Mouse (Mus musculus): ENCODE results near the gene Slc16a1. TPM values are rescaled to one million over a fixed set of nuclear protein-coding genes. Genes with fewer than 3 reads are reported as not detected.

Slc16a1 gene
- total and polyA plus RNA-seq, 3 experiments = 60.3 to 192 (median 97.5) TPM

- Histone ChIP-seq H3K4me1 (ENCODE audit: control insufficient read depth in 1 of 2, insufficient read depth in 2 of 2) (no peaks in the 10 kb centered on the region), H3K9me3 (replicated peaks; ENCODE audit: low read length) (no peaks in the 10 kb centered on the region), H3K27ac (ENCODE audit: insufficient read depth, low read depth) (no peak overlapping the region), H3K4me3 (replicated peaks in 1 of 3; ENCODE audit: low read depth in 2 of 3, low read length in 2 of 3, poor library complexity in 1 of 3) (no peak overlapping the region), H3K27me3 (replicated peaks) (no peaks in the 10 kb centered on the region), H3K79me2 (replicated peaks; ENCODE audit: control insufficient read depth, extremely low read depth, insufficient read depth, poor library complexity, severe bottlenecking) (no peaks in the 10 kb centered on the region), H3K9ac (ENCODE audit: insufficient read depth, low read depth) (no peak overlapping the region), H3K4me2 (ENCODE audit: insufficient read depth, low read depth, poor library complexity, severe bottlenecking) (no peak overlapping the region), H3K36me3 (replicated peaks in 1 of 2; ENCODE audit: control insufficient read depth in 1 of 2, insufficient read depth in 1 of 2, low read length in 1 of 2) (no peaks in the 10 kb centered on the region)
- no peak for DNase-seq (ENCODE audit: extremely low read depth)
- in situ Hi-C loops (cut with MboI; ENCODE audit: low pct_ligation_motif_present, low pct_unique_long_range_greater_than_20kb, low sequenced_read_pairs) (no loop called here), dilution Hi-C loops (cut with MboI; ENCODE audit: extremely low pct_ligation_motif_present, extremely low pct_unique_long_range_greater_than_20kb, low sequenced_read_pairs) (no loop called here)
- TF ChIP-seq TBP (conservative IDR thresholded peaks at IDR 0.05; ENCODE audit: low read depth, low read length) (no peak), SMC3 (IDR thresholded peaks at IDR 0.05; ENCODE audit: low read depth, low read length) (no peak), USF2 (conservative IDR thresholded peaks at IDR 0.05; ENCODE audit: low read depth, low read length) (no peak), NELFE (IDR thresholded peaks at IDR 0.05; ENCODE audit: low read depth, low read length) (no peak), CHD1 (IDR thresholded peaks at IDR 0.05; ENCODE audit: low read depth, low read length) (no peak)
Observed at GRCm38 (mm10) chr3:104610453-104611230, 27.8 kb upstream of the Slc16a1 start.

GRCm38 (mm10) chr3:104611951-104612350, 26.5 kb upstream of the Slc16a1 start:
- H3K9ac ChIP-seq (ENCODE audit: insufficient read depth, low read depth) = no peak overlapping the region
- in situ Hi-C loops (cut with MboI; ENCODE audit: low pct_ligation_motif_present, low pct_unique_long_range_greater_than_20kb, low sequenced_read_pairs) (no loop called here), dilution Hi-C loops (cut with MboI; ENCODE audit: extremely low pct_ligation_motif_present, extremely low pct_unique_long_range_greater_than_20kb, low sequenced_read_pairs) (no loop called here)
- H3K4me2 ChIP-seq (ENCODE audit: insufficient read depth, low read depth, poor library complexity, severe bottlenecking) = no peak overlapping the region
- TF ChIP-seq E2F4 (IDR thresholded peaks at IDR 0.05; ENCODE audit: insufficient replicate concordance, low read depth, low read length) = no peak
- TF ChIP-seq CHD2 (IDR thresholded peaks at IDR 0.05; ENCODE audit: low read length) = no peak
- TF ChIP-seq MAFK (IDR thresholded peaks at IDR 0.05; ENCODE audit: insufficient replicate concordance, low read length) = no peak
- TF ChIP-seq TBP (conservative IDR thresholded peaks at IDR 0.05; ENCODE audit: low read depth, low read length) = no peak
- TF ChIP-seq NELFE (IDR thresholded peaks at IDR 0.05; ENCODE audit: low read depth, low read length) = no peak
- TF ChIP-seq KAT2A (IDR thresholded peaks at IDR 0.05; ENCODE audit: insufficient replicate concordance, low read length) = no peak
- no peak for TF ChIP-seq EP300 (IDR thresholded peaks at IDR 0.05; ENCODE audit: low read length)
- no peaks in the 10 kb centered on the region for H3K4me1 ChIP-seq (ENCODE audit: control insufficient read depth in 1 of 2, insufficient read depth in 2 of 2)
- no peak for DNase-seq (ENCODE audit: extremely low read depth)
- no peaks in the 10 kb centered on the region for H3K79me2 ChIP-seq (replicated peaks; ENCODE audit: control insufficient read depth, extremely low read depth, insufficient read depth, poor library complexity, severe bottlenecking)
- H3K9me3 ChIP-seq (replicated peaks; ENCODE audit: low read length) = no peaks in the 10 kb centered on the region
- no peaks in the 10 kb centered on the region for H3K27me3 ChIP-seq (replicated peaks)
- H3K36me3 ChIP-seq (replicated peaks in 1 of 2; ENCODE audit: control insufficient read depth in 1 of 2, insufficient read depth in 1 of 2, low read length in 1 of 2) = no peaks in the 10 kb centered on the region
- no peak overlapping the region for H3K4me3 ChIP-seq (replicated peaks in 1 of 3; ENCODE audit: low read depth in 2 of 3, low read length in 2 of 3, poor library complexity in 1 of 3)
- no peak overlapping the region for H3K27ac ChIP-seq (ENCODE audit: insufficient read depth, low read depth)

GRCm38 (mm10) chr3:104613102-104613501, 25.4 kb upstream of the Slc16a1 start:
- Histone ChIP-seq H3K79me2 (replicated peaks; ENCODE audit: control insufficient read depth, extremely low read depth, insufficient read depth, poor library complexity, severe bottlenecking) (no peaks in the 10 kb centered on the region), H3K4me2 (ENCODE audit: insufficient read depth, low read depth, poor library complexity, severe bottlenecking) (no peak overlapping the region), H3K27me3 (replicated peaks) (no peaks in the 10 kb centered on the region), H3K27ac (ENCODE audit: insufficient read depth, low read depth) (no peak overlapping the region), H3K9me3 (replicated peaks; ENCODE audit: low read length) (no peaks in the 10 kb centered on the region), H3K36me3 (replicated peaks in 1 of 2; ENCODE audit: control insufficient read depth in 1 of 2, insufficient read depth in 1 of 2, low read length in 1 of 2) (no peaks in the 10 kb centered on the region), H3K9ac (ENCODE audit: insufficient read depth, low read depth) (no peak overlapping the region), H3K4me3 (replicated peaks in 1 of 3; ENCODE audit: low read depth in 2 of 3, low read length in 2 of 3, poor library complexity in 1 of 3) (no peak overlapping the region), H3K4me1 (ENCODE audit: control insufficient read depth in 1 of 2, insufficient read depth in 2 of 2) (no peaks in the 10 kb centered on the region)
- DNase-seq (ENCODE audit: extremely low read depth) = no peak
- no peak for TF ChIP-seq GABPA (IDR thresholded peaks at IDR 0.05; ENCODE audit: insufficient replicate concordance, low read depth, low read length)
- no peak for TF ChIP-seq CHD2 (IDR thresholded peaks at IDR 0.05; ENCODE audit: low read length)
- TF ChIP-seq NRF1 (IDR thresholded peaks at IDR 0.05; ENCODE audit: low read depth, low read length) = no peak
- TF ChIP-seq MEF2A (IDR thresholded peaks at IDR 0.05; ENCODE audit: borderline replicate concordance, low read depth, low read length) = no peak
- no peak for TF ChIP-seq SIN3A (IDR thresholded peaks at IDR 0.05; ENCODE audit: low read length)
- TF ChIP-seq KAT2A (IDR thresholded peaks at IDR 0.05; ENCODE audit: insufficient replicate concordance, low read length) = no peak
- TF ChIP-seq ZMIZ1 (IDR thresholded peaks at IDR 0.05; ENCODE audit: low read depth, low read length) = no peak
- TF ChIP-seq BHLHE40 (IDR thresholded peaks at IDR 0.05; ENCODE audit: low read depth, low read length) = no peak
- TF ChIP-seq USF2 (conservative IDR thresholded peaks at IDR 0.05; ENCODE audit: low read depth, low read length) = no peak
- TF ChIP-seq CTCF (conservative IDR thresholded peaks at IDR 0.05 in 1 of 2, IDR thresholded peaks at IDR 0.05 in 1 of 2; ENCODE audit: low read depth in 2 of 2, low read length in 2 of 2) = no peak
- TF ChIP-seq USF1 (IDR thresholded peaks at IDR 0.05; ENCODE audit: low read depth, low read length) = no peak
- no peak for TF ChIP-seq RAD21 (IDR thresholded peaks at IDR 0.05; ENCODE audit: low read depth, low read length)
- TF ChIP-seq POLR2A (IDR thresholded peaks at IDR 0.05; ENCODE audit: low read depth, low read length) = no peak
- TF ChIP-seq POLR2AphosphoS2 (IDR thresholded peaks at IDR 0.05; ENCODE audit: low read depth, low read length) = no peak
- no peak for TF ChIP-seq MAZ (IDR thresholded peaks at IDR 0.05; ENCODE audit: low read depth, low read length)
- no peak for TF ChIP-seq ZC3H11A (IDR thresholded peaks at IDR 0.05; ENCODE audit: low read depth, low read length)
- no peak for TF ChIP-seq NELFE (IDR thresholded peaks at IDR 0.05; ENCODE audit: low read depth, low read length)
- in situ Hi-C loops (cut with MboI; ENCODE audit: low pct_ligation_motif_present, low pct_unique_long_range_greater_than_20kb, low sequenced_read_pairs) = no loop called here
- dilution Hi-C loops (cut with MboI; ENCODE audit: extremely low pct_ligation_motif_present, extremely low pct_unique_long_range_greater_than_20kb, low sequenced_read_pairs) = no loop called here
